Mouse (Mus musculus): ENCODE data around the gene Shank2. TPM values are rescaled to one million over a fixed set of nuclear protein-coding genes. Genes with fewer than 3 reads are reported as not detected.

Shank2 gene
- total RNA-seq, 4 experiments from 2014 or later = 100 to 137 (median 119) TPM

DNA sequence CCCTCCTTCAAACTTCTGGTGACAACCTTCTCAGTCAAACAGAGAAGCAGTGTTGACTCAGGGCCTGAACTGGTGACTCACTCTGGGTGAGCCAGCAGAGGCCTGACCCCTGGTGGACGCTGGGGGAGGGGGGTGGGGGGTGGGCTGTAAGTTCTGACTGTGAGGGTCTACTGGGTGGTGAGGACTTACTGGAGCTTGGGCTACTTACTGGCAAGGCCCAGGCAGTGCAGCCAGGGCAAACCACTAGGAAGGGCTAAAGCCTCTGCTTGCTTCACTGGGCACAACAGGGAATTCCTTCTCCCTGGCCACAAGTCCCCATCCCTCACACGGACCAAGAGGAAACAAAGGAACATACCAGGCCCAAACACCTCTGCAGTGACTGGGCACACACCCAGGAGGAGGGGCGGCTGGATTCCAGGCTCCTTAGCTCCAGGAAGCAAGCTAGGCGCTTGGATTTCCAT, 467.5 kb downstream of the Shank2 start:
- DNase-seq (ENCODE audit: low spot score in 2 of 2) = no peak

DNA sequence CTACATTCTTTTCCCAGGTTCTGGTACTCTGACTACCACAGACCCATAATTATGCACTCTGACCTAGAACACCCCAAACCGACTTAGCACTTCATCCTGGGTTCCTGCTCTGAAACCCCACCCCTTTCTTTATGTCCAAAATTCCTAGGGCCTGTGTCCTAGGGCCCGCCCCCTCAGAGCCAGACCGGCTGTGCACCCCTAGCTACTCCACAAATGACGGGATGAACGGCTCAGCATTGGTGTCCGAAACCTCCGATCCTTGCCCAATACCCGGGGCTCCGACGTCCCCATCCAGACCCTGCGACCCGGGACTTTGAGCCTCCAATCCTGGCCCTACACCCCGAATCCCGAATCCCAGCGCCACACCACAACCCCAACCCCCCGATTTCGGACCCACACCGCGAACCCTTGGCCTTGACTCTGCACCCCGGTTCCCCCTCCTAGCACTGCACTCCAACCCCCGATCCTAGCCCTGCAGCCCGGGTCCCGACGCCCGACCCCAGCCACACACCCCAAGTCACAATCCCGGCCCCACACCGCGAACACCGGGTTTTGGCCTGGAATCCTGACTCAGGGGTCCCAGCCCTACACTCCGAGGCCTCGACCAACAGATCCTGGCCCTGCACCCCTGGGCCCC, 468.3 kb downstream of the Shank2 start:
- DNase-seq (ENCODE audit: low spot score in 2 of 2) = no peak

DNA sequence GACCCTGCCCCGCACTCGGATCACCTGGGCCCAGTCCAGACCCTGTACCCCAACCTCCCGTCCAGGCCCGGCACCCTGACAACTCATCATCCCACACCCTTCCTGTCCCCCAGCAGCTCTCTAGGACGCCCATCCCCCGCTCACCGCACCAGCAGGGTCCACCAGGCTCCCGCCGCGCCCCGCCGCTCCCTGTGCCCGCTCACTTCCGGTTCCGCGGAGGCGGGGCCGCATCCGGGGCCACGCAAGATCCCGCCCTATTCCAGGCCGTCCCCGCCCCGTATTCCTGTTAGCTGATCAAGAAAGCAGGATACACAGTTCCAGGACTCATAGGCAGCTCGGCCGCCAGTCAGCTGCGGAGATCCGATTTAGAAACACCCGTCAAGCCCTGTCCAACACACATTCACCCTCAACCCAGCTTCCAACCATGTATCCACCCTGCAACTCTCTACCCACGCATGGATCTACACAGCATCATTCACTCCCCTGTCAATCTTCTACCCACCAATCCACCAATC, 468.9 kb downstream of the Shank2 start, which contains the start of gene Cttn:
Gene Cttn (minus strand): TSS at position 465 of the 515 bp plus-strand sequence.
- DNase-seq (ENCODE audit: low spot score in 2 of 2) = peak; percentile 84 to 88

DNA sequence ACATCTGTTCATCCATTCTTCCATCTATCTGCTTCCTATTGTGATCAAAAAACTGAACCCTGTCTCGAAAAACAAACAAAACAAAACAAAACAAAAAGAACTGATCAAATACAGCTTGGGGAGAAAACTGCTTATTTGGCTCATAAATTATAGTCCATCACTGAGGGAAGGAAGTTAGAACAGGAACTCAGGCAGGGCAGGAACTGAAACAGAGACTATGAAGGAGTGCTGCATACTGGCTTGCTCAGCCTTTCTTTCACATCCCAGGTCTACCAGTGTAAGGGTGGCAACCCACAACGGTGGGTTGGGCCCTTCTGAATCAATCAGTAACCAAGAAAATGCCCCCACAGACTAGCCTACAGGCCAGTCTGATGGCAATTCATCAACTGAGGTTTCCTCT, 469.4 kb downstream of the Shank2 start:
- no peak for DNase-seq (ENCODE audit: low spot score in 2 of 2)

DNA sequence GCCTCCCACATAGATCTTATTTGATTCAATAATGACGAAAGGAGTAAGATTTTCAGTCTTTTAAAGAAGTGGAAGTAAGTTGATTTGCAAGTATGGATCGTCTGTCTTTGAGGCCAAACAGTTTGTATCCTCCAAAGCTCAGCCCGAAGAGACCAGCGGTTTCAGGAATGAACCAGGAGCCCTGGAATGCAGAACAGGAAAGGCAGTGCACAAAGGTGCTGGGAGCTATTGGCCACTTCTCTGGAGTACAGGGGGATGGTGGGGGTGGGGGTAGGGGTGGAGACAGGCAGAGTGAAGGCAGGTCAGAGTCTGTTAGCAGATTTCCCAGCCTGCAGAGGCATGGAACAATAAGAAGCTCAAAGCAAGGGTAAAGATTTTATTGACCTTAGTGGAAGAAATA, 471.8 kb downstream of the Shank2 start:
- no peak for DNase-seq (ENCODE audit: low spot score in 2 of 2)

Small RNA genes lying within 50 kb of the gene (microRNA-seq; reads per million reads assigned to microRNA genes)
- 0 to 0.64 reads per million in 2 experiments for gene Mir3105

Other genes starting within 250 kb of the Shank2 start
- gene Osbpl5, start 244.9 kb upstream of the Shank2 start, total RNA-seq (2022) = 10 to 100 TPM; 20.0 to 24.8 (median 22.7) TPM
- gene Mrgprg, start 234.9 kb upstream of the Shank2 start, total RNA-seq (2022) = not detected
- gene Mrgpre, start 217.4 kb upstream of the Shank2 start, total RNA-seq (2022) = 1 to 10 TPM; 5.2 to 7.3 (median 6.9) TPM
- gene Nadsyn1, start 179.1 kb upstream of the Shank2 start, total RNA-seq (2022) = 10 to 100 TPM in 1 of 4 experiments, 1 to 10 TPM in 3; 6.7 to 12.4 (median 7.3) TPM
- 10 to 100 TPM; 42.1 to 48.1 (median 44.7) TPM for gene Dhcr7, start 178.8 kb upstream of the Shank2 start, total RNA-seq (2022)
- not detected for gene Gm498, start 135.1 kb upstream of the Shank2 start, total RNA-seq (2022)

All from layer of hippocampus, adult 8-10 months (tissue).